Mouse (Mus musculus) E14TG2a.4 (cell line): ENCODE measurements around the gene Rangap1.

Experiments used
- CTCF ChIP-seq: conservative IDR thresholded peaks from 2 replicates; pipeline ENCODE4 v1.5.1; 2014; ENCODE audit warnings: low read length
- NANOG ChIP-seq: IDR thresholded peaks from 2 replicates; pipeline ENCODE4 v1.6.1; 2014; ENCODE audit warnings: borderline replicate concordance, low read length, mixed read lengths
- POU5F1 ChIP-seq: IDR thresholded peaks from 2 replicates; pipeline ENCODE4 v1.6.1; 2014; ENCODE audit warnings: low read length, borderline replicate concordance

GRCm38 (mm10) chr15:81744992-81745600, at the start of gene Rangap1, which contains the start of gene Zc3h7b:
- TF ChIP-seq CTCF (no peak), POU5F1 (no peak), NANOG (no peak)
